Mouse (Mus musculus) cerebellum, adult 9-10 months (tissue): ENCODE measurements around the gene Stard10.

ENCODE experiments used
- DNase-seq: peaks from one replicate; pipeline ENCODE4 v3.0.0; 2022

The Stard10 gene

GRCm38 (mm10) chr7:101317014-101317413 is at the start of gene Stard10:
Gene Stard10, plus strand, starts transcription at chr7:101317086.
- DNase-seq = no peak

- DNase-seq = no peak
Observed at GRCm38 (mm10) chr7:101267457-101268259, 49.2 kb upstream of the Stard10 start.

- no peak for DNase-seq
Observed at GRCm38 (mm10) chr7:101271602-101272001, 45.3 kb upstream of the Stard10 start.

- DNase-seq = no peak
Observed at GRCm38 (mm10) chr7:101272466-101273160, 44.3 kb upstream of the Stard10 start.

- DNase-seq = no peak
Observed at GRCm38 (mm10) chr7:101282721-101283120, 34.2 kb upstream of the Stard10 start.

GRCm38 (mm10) chr7:101284504-101284903 is 32.4 kb upstream of the Stard10 start:
- no peak for DNase-seq

- DNase-seq = no peak
Observed at GRCm38 (mm10) chr7:101286891-101287290, 30.0 kb upstream of the Stard10 start.

GRCm38 (mm10) chr7:101287820-101288219 is 29.1 kb upstream of the Stard10 start:
- no peak for DNase-seq

GRCm38 (mm10) chr7:101288436-101288835 is 28.4 kb upstream of the Stard10 start:
- DNase-seq = peak; percentile 52

- DNase-seq = no peak
Observed at GRCm38 (mm10) chr7:101290401-101290800, 26.5 kb upstream of the Stard10 start.

GRCm38 (mm10) chr7:101291211-101291610 is 25.7 kb upstream of the Stard10 start:
- DNase-seq = no peak

- DNase-seq = no peak
Observed at GRCm38 (mm10) chr7:101291641-101292040, 25.2 kb upstream of the Stard10 start.

- no peak for DNase-seq
Observed at GRCm38 (mm10) chr7:101292086-101292485, 24.8 kb upstream of the Stard10 start.

GRCm38 (mm10) chr7:101292696-101293095 is 24.2 kb upstream of the Stard10 start:
- no peak for DNase-seq

- no peak for DNase-seq
Observed at GRCm38 (mm10) chr7:101293138-101293537, 23.7 kb upstream of the Stard10 start.

GRCm38 (mm10) chr7:101293611-101294010 is 23.3 kb upstream of the Stard10 start:
- DNase-seq = peak; percentile 13

GRCm38 (mm10) chr7:101295438-101295837 is 21.4 kb upstream of the Stard10 start:
- peak; percentile 39 for DNase-seq

GRCm38 (mm10) chr7:101296252-101297022 is 20.4 kb upstream of the Stard10 start:
- DNase-seq = peak; percentile 89

GRCm38 (mm10) chr7:101297023-101297405 is 19.9 kb upstream of the Stard10 start:
- DNase-seq = peak; percentile 77

GRCm38 (mm10) chr7:101298375-101298774 is 18.5 kb upstream of the Stard10 start:
- DNase-seq = peak; percentile 26

- DNase-seq = no peak
Observed at GRCm38 (mm10) chr7:101301361-101301880, 15.5 kb upstream of the Stard10 start.

- DNase-seq = peak; percentile 97
Observed at GRCm38 (mm10) chr7:101301881-101302456, 14.9 kb upstream of the Stard10 start, which contains the start of gene Atg16l2. Gene Atg16l2, minus strand, starts transcription at chr7:101302251.

GRCm38 (mm10) chr7:101302691-101303090 is 14.2 kb upstream of the Stard10 start:
- peak; percentile 52 for DNase-seq
